Comparison of ENCODE assay signal across 25 mouse cellular contexts in genomic region chr5:144950428-144951051, GRCm38 (mm10).
"Had no signal": no experiment of that assay in that cellular context is flagged by ENCODE, and none has a peak within 500 bp of the region (broad histone marks: within the 10 kb centered on the region; RNA-seq: fewer than 3 reads in every experiment).

No protein-coding gene starts in this region.

- H3K4me2 ChIP-seq: heart, embryonic 12.5 days; hindbrain, embryonic 12.5 days; hindbrain, embryonic 14.5 days; intestine, embryonic 15.5 days; kidney, embryonic 15.5 days; limb, embryonic 12.5 days; liver, embryonic 11.5 days had no signal

- H3K9ac ChIP-seq: heart, embryonic 12.5 days; hindbrain, embryonic 12.5 days; hindbrain, embryonic 14.5 days; intestine, embryonic 15.5 days; kidney, embryonic 15.5 days; limb, embryonic 12.5 days; liver, embryonic 14.5 days had no signal

- H3K27ac ChIP-seq: gastrocnemius, adult 2 months; heart, embryonic 10.5 days; hindbrain, embryonic 10.5 days; hindbrain, embryonic 12.5 days; hindbrain, embryonic 14.5 days; intestine, embryonic 15.5 days; kidney, embryonic 15.5 days; kidney, postnatal 0 days; limb, embryonic 12.5 days; liver, embryonic 14.5 days had no signal

- H3K36me3 ChIP-seq: heart, embryonic 10.5 days; heart, embryonic 12.5 days; hindbrain, embryonic 10.5 days; hindbrain, embryonic 12.5 days; intestine, embryonic 15.5 days; kidney, embryonic 15.5 days; limb, embryonic 12.5 days had no signal

- H3K27me3 ChIP-seq: heart, embryonic 12.5 days; hindbrain, embryonic 12.5 days; intestine, embryonic 15.5 days; kidney, embryonic 15.5 days; limb, embryonic 12.5 days had no signal

- H3K4me3 ChIP-seq: gastrocnemius, adult 2 months; heart, embryonic 10.5 days; heart, embryonic 12.5 days; hindbrain, embryonic 10.5 days; hindbrain, embryonic 12.5 days; intestine, embryonic 15.5 days; kidney, embryonic 15.5 days; limb, embryonic 12.5 days had no signal

- ATAC-seq: forebrain, embryonic 16.5 days; hindbrain, embryonic 16.5 days; inflammation-experienced regulatory T-cells, adult 6 months; intestine, embryonic 15.5 days; intestine, postnatal 0 days had no signal

- DNase-seq: gastrocnemius, adult 2 months; gastrocnemius, postnatal 10 days; gastrocnemius, postnatal 25 days; heart, adult 18-20 months; heart, postnatal 10 days; heart, postnatal 4 days; kidney, adult 9 months; kidney, postnatal 14 days; layer of hippocampus, adult 9-11 months; layer of hippocampus, postnatal 36 days had no signal

- H3K9me3 ChIP-seq: heart, embryonic 10.5 days; heart, embryonic 12.5 days; hindbrain, embryonic 10.5 days; hindbrain, embryonic 12.5 days; intestine, embryonic 15.5 days; kidney, embryonic 15.5 days; limb, embryonic 12.5 days had no signal
